Mouse (Mus musculus): ENCODE measurements around the gene Dnah14. TPM values are rescaled to one million over a fixed set of nuclear protein-coding genes. Genes with fewer than 3 reads are reported as not detected.

Gene Dnah14
- polyA plus RNA-seq, 1 experiment from 2014 or later, result 2.2 TPM

- H3K4me3 ChIP-seq (replicated peaks), result no peak overlapping the region
- no peak overlapping the region for H3K4me2 ChIP-seq
- H3K9me3 ChIP-seq, result no peaks in the 10 kb centered on the region
- H3K36me3 ChIP-seq (replicated peaks), result no peaks in the 10 kb centered on the region
- WGBS, result 90% methylated on average over 5 of the region's 5 CpGs
- H3K4me1 ChIP-seq, result peaks cover 8% of the 10 kb centered on the region; the same call in 1 of the 2 replicates
- H3K27me3 ChIP-seq, result peaks cover 8% of the 10 kb centered on the region
- H3K9ac ChIP-seq, result no peak overlapping the region
- no peak overlapping the region for H3K27ac ChIP-seq
- no peak for ATAC-seq (ENCODE audit: low FRiP score)
Observed at GRCm38 (mm10) chr1:181555475-181555874, 20.9 kb upstream of the Dnah14 start.

DNA sequence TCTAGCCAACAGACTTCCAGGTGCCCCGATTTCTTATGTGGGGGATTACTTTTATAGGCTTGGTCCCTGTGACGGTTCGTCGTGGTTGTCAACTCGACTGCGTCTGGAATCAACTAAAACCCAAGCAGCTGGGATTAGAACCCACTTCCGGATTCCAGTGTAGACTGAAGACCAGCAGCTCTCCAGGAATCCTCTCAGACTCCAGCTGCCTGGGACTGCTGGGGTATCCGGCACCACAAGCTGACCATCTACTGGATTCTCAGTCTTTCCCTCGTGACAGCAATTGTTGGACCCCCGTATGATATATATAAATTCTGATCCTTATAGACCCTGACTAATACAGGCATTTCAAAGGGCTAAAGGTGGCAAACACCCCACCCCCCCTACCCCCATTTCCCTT is 16.7 kb upstream of the Dnah14 start:
- Histone ChIP-seq H3K27me3 (peaks cover 17% of the 10 kb centered on the region), H3K27ac (no peak overlapping the region), H3K9me3 (no peaks in the 10 kb centered on the region), H3K4me3 (replicated peaks) (no peak overlapping the region), H3K4me1 (peaks cover 15% of the 10 kb centered on the region), H3K4me2 (no peak overlapping the region), H3K9ac (no peak overlapping the region), H3K36me3 (replicated peaks) (no peaks in the 10 kb centered on the region)
- 78% methylated on average over 10 of the region's 10 CpGs for WGBS
- ATAC-seq (ENCODE audit: low FRiP score), result no peak

GRCm38 (mm10) chr1:181560325-181560724 is 16.0 kb upstream of the Dnah14 start:
- Histone ChIP-seq H3K4me3 (replicated peaks) (no peak overlapping the region), H3K9ac (no peak overlapping the region), H3K27ac (no peak overlapping the region), H3K4me1 (peaks cover 15% of the 10 kb centered on the region), H3K36me3 (replicated peaks) (no peaks in the 10 kb centered on the region), H3K9me3 (no peaks in the 10 kb centered on the region), H3K4me2 (no peak overlapping the region), H3K27me3 (peaks cover 17% of the 10 kb centered on the region)
- 90% methylated on average over 6 of the region's 6 CpGs for WGBS
- ATAC-seq (ENCODE audit: low FRiP score), result no peak

GRCm38 (mm10) chr1:181560896-181561767 is 15.2 kb upstream of the Dnah14 start:
- Histone ChIP-seq H3K9me3 (no peaks in the 10 kb centered on the region), H3K4me3 (replicated peaks) (no peak overlapping the region), H3K4me1 (peaks cover 15% of the 10 kb centered on the region), H3K27ac (0 out of 2 replicates have a peak overlapping the region, but pooled peaks have one; percentile 26), H3K27me3 (peaks cover 17% of the 10 kb centered on the region), H3K9ac (no peak overlapping the region), H3K36me3 (replicated peaks) (no peaks in the 10 kb centered on the region), H3K4me2 (no peak overlapping the region)
- ATAC-seq (ENCODE audit: low FRiP score), result no peak
- 46% methylated on average over 9 of the region's 9 CpGs for WGBS

GRCm38 (mm10) chr1:181561768-181562444 is 14.5 kb upstream of the Dnah14 start:
- H3K4me1 ChIP-seq, result peaks cover 15% of the 10 kb centered on the region
- no peak overlapping the region for H3K9ac ChIP-seq
- ATAC-seq (ENCODE audit: low FRiP score), result peak; percentile 41; the same call in 1 of the 2 replicates
- no peak overlapping the region for H3K27ac ChIP-seq
- H3K4me2 ChIP-seq, result no peak overlapping the region; the same call in 1 of the 2 replicates
- H3K9me3 ChIP-seq, result no peaks in the 10 kb centered on the region
- no peak overlapping the region for H3K4me3 ChIP-seq (replicated peaks)
- no peaks in the 10 kb centered on the region for H3K36me3 ChIP-seq (replicated peaks)
- H3K27me3 ChIP-seq, result peaks cover 17% of the 10 kb centered on the region
- WGBS, result 12% methylated on average over 8 of the region's 8 CpGs

- H3K36me3 ChIP-seq (replicated peaks), result no peaks in the 10 kb centered on the region
- H3K27me3 ChIP-seq, result no peaks in the 10 kb centered on the region
- no peak overlapping the region for H3K9ac ChIP-seq
- H3K9me3 ChIP-seq, result no peaks in the 10 kb centered on the region
- H3K4me3 ChIP-seq (replicated peaks), result no peak overlapping the region
- H3K4me1 ChIP-seq, result no peaks in the 10 kb centered on the region
- H3K4me2 ChIP-seq, result no peak overlapping the region
- 75% methylated on average over 9 of the region's 9 CpGs for WGBS
- H3K27ac ChIP-seq, result no peak overlapping the region
- ATAC-seq (ENCODE audit: low FRiP score), result no peak
Observed at GRCm38 (mm10) chr1:181569447-181569846, 6.9 kb upstream of the Dnah14 start.

DNA sequence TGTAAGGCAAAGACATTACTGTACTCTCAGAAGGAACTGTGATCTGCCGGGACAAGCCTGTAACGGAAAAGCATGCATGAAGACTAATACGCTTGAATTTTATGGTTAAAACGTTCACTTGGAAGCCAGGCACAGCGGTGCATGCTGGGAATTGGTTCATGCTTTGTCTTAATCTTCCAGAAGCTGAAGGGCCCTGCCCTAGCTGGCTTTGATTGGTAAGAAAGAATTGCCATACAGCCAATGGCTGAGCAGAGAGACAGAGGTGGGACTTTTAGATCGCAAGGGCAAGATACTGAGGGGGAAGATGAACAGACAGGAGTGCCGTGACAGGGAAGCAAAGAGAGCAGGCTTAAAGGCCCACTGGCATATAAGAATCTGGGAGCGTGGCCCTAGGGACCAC is 6.8 kb downstream of the Dnah14 start:
- H3K9ac ChIP-seq, result no peak overlapping the region
- no peak for ATAC-seq (ENCODE audit: low FRiP score)
- no peaks in the 10 kb centered on the region for H3K36me3 ChIP-seq (replicated peaks)
- no peaks in the 10 kb centered on the region for H3K4me1 ChIP-seq
- 67% methylated on average over 8 of the region's 8 CpGs for WGBS
- no peaks in the 10 kb centered on the region for H3K9me3 ChIP-seq
- H3K4me2 ChIP-seq, result no peak overlapping the region
- no peaks in the 10 kb centered on the region for H3K27me3 ChIP-seq
- H3K27ac ChIP-seq, result no peak overlapping the region
- no peak overlapping the region for H3K4me3 ChIP-seq (replicated peaks)

DNA sequence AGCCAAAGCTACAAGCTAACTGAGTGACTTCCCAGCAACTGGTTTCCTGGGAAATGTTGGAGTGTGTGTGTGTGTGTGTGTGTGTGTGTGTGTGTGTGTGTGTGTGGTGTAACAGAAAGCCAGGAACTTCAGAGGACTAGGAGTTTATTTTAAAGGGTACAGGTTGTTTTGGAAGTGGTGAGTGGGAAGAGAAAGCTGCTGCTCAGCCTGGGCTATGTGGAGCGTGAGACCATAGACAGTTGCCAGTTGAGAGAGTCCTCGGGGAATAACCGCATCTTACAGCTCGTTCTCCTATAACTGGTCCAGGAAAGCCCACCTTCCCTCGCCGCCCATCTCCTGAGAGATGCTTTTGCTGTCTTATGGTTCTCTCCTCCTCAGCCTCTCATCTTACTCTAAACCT is 12.8 kb downstream of the Dnah14 start:
- ATAC-seq (ENCODE audit: low FRiP score), result no peak
- WGBS, result 87% methylated on average over 6 of the region's 6 CpGs
- Histone ChIP-seq H3K4me1 (no peaks in the 10 kb centered on the region), H3K27ac (no peak overlapping the region), H3K36me3 (replicated peaks) (no peaks in the 10 kb centered on the region), H3K9ac (no peak overlapping the region), H3K27me3 (no peaks in the 10 kb centered on the region), H3K4me3 (replicated peaks) (no peak overlapping the region), H3K4me2 (no peak overlapping the region), H3K9me3 (no peaks in the 10 kb centered on the region)

GRCm38 (mm10) chr1:181599376-181599775 is 23.0 kb downstream of the Dnah14 start:
- 57% methylated on average over 4 of the region's 4 CpGs for WGBS

DNA sequence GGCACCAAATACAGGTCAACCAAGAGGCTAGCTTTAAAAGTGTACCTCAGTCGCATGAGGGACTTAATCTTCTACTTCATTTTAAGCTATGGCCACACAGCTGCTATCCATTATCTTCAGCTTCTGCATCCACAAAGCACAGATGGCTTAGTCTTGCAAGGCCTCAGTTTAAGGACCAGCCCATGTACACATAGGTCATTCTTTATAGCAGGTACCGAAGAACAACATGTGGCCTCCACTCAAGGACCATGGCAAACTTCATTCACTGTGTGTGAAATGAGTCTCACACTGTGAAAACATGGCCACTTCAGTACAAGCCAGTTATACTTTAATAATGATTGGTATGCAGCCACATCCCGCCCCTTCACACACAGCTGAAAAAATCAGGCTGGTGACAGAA is 34.8 kb downstream of the Dnah14 start:
- H3K9ac ChIP-seq, result no peak overlapping the region
- no peak overlapping the region for H3K4me2 ChIP-seq
- no peaks in the 10 kb centered on the region for H3K27me3 ChIP-seq
- WGBS, result 55% methylated on average over 3 of the region's 3 CpGs
- H3K4me1 ChIP-seq, result no peaks in the 10 kb centered on the region
- no peak overlapping the region for H3K27ac ChIP-seq
- no peaks in the 10 kb centered on the region for H3K36me3 ChIP-seq (replicated peaks)
- H3K4me3 ChIP-seq (replicated peaks), result no peak overlapping the region
- no peaks in the 10 kb centered on the region for H3K9me3 ChIP-seq
- ATAC-seq (ENCODE audit: low FRiP score), result no peak

More at GRCm38 (mm10) chr1:181599376-181599775, 23.0 kb downstream of the Dnah14 start:
- Histone ChIP-seq H3K9me3 (no peaks in the 10 kb centered on the region), H3K9ac (no peak overlapping the region), H3K36me3 (replicated peaks) (no peaks in the 10 kb centered on the region), H3K4me2 (no peak overlapping the region), H3K4me1 (no peaks in the 10 kb centered on the region), H3K4me3 (replicated peaks) (no peak overlapping the region), H3K27ac (no peak overlapping the region), H3K27me3 (no peaks in the 10 kb centered on the region)
- ATAC-seq (ENCODE audit: low FRiP score), result no peak

- no peaks in the 10 kb centered on the region for H3K9me3 ChIP-seq
- no peaks in the 10 kb centered on the region for H3K36me3 ChIP-seq (replicated peaks)
- no peaks in the 10 kb centered on the region for H3K27me3 ChIP-seq
- no peak overlapping the region for H3K27ac ChIP-seq
- ATAC-seq (ENCODE audit: low FRiP score), result peak; percentile 36; the same call in 1 of the 2 replicates
- H3K4me2 ChIP-seq, result no peak overlapping the region
- WGBS, result 49% methylated on average over 11 of the region's 11 CpGs
- H3K4me3 ChIP-seq (replicated peaks), result no peak overlapping the region
- H3K9ac ChIP-seq, result no peak overlapping the region
- H3K4me1 ChIP-seq, result no peaks in the 10 kb centered on the region
Observed at GRCm38 (mm10) chr1:181615866-181616491, 39.6 kb downstream of the Dnah14 start.

GRCm38 (mm10) chr1:181617332-181617731 is 41.0 kb downstream of the Dnah14 start:
- Histone ChIP-seq H3K4me2 (no peak overlapping the region), H3K9ac (no peak overlapping the region), H3K27me3 (no peaks in the 10 kb centered on the region), H3K4me1 (no peaks in the 10 kb centered on the region), H3K27ac (no peak overlapping the region), H3K36me3 (replicated peaks) (no peaks in the 10 kb centered on the region), H3K9me3 (no peaks in the 10 kb centered on the region), H3K4me3 (replicated peaks) (no peak overlapping the region)
- WGBS, result 44% methylated on average over 5 of the region's 5 CpGs
- ATAC-seq (ENCODE audit: low FRiP score), result no peak

All from forebrain, embryonic 12.5 days (tissue).